Mouse (Mus musculus) adrenal gland, adult (tissue): ENCODE measurements around the gene Pde8a.

ENCODE experiments used
- DNase-seq, 2 experiments: peaks; one replicate each; pipeline ENCODE4 v3.0.0; 2022 to 2023; ENCODE audit warnings: low spot score in 1 of 2; ENCODE audit not compliant: inconsistent age in 2 of 2

The Pde8a gene

DNA sequence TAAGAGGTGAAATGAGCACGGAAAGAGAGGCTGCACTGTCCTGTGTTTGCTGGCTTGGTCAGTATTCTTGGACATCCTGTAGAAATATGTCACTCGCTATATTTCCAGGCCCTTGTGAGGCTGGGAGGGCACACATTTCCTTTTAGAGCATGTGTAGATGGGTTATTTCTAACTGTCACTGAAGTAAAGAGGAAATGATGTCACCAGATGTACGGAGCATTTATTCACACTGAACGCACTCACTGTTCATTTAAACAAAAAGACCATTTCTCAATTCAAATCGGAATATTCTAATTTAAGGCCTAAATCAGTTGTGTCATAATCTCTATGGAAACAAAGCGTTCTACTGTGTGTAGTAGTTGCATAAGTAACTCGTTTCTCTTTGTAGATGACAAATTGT, 48.2 kb downstream of the Pde8a start:
- DNase-seq: no peak

DNA sequence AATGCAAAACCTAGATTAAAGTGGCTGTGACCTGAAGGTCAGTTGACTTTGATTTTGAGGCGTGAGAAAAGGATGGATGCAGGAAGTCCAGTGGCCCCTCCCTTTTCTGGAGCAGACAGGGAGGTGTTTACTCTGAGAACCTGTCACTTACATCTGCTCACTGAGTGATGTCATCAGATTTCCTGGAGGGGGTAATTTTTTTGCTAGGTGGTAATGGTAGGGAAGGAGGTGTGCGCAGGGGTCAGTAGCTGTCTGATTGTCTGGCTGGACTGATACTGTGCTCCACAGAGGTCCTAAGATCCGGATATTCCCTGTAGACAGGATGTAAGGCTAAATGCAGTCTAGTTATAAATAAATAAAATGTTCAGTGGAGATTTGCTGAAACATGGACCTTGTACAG, 59.5 kb downstream of the Pde8a start:
- no peak for DNase-seq

DNA sequence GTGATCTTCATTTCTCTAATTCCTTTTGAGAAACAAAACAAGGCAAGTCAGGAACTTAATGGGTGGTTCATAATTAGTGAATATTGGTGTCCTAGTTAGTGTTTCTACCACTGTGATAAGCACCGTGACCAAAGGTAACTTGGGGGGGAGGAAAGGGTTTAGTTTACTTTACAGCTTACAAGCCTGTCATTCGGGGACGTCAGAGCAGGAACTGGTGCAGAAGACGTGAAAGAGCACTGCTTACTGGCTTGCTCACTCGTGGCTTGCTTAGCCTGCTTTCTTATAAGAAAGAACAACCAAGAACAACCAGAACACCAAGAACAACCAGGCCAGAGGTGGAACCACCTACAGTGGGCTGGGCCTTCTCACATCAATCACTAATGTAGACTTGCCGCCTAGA, 65.6 kb downstream of the Pde8a start:
- DNase-seq: no peak

GRCm38 (mm10) chr7:81281240-81281639, 67.8 kb downstream of the Pde8a start:
- no peak for DNase-seq

GRCm38 (mm10) chr7:81286456-81286855, 73.1 kb downstream of the Pde8a start:
- DNase-seq: no peak

DNA sequence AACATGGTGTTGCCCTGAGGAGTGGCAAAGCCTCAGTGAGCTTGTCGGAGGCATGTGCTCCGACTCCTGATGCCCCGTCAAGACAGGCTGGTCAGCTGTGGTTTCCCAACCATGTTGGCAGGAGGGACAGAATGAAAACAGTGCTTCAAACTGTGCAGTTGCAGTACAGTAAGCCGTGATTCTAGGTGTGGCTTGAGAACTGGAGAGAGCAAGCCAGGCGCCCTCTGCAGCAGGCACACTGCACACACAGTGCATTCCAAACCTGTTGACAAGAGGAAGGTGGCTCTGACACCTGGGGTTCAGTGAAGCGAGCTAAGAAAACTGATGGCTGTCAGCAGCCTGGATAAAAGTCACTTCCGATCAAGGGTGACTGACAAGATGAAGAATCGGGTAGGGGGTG, 73.5 kb downstream of the Pde8a start:
- no peak for DNase-seq

DNA sequence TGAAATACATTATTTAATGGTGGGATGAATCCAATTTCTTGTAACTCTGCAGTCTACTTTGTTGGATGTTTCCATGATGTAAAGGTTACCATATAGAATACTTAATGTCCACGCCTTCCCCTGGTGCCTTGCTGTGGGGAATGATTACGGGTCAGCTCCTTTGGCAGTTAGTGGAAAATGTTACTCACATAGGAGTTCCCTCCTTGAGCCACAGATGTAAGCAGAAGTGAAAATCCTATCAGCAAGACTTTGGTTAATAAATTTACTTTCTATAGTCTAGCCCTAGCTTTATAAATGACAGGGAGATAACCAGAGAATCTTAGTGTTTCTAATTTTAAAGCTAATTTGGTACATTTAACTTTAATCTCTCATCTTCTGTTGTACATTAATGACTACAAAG, 81.8 kb downstream of the Pde8a start:
- no peak for DNase-seq

GRCm38 (mm10) chr7:81298206-81298605, 84.8 kb downstream of the Pde8a start:
- no peak for DNase-seq

DNA sequence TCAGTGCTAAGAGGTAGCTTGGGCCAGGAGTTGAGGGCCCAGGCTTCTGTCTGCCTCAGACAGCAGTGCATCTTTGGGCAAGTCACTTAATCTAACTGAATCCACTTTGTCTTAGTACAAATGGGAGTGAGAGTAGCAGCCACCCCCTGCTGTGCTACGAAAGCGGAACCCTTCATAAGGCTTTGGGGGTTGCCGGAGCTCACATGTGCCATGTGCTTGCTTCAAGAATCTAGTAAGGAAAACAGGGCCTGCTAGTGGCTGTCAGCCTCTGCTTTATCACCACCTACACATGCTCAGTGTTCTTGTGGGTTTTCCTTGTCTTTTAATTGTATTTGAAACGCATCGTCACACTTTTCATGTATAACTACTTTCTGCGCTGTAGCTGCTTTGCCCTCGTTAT, 87.9 kb downstream of the Pde8a start:
- no peak for DNase-seq

DNA sequence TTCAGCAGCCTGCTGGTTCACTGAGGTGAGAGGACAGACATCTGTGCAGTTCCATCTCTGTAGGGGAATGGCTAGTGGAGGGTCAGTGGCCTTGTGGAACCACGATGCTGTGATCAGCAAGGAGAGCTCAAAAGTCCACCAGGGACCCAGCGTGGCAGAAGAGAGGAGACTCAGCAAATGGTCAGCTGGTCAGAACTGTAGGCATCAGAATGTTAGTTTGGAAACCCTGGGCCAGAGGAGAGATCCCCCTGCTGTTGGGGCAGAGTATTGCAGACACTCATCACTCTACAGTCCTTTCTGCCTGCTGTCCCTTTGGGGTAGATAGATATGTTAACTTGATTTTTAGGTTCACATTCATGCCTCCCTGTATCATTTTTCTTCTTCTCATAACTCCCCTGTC, 90.3 kb downstream of the Pde8a start:
- DNase-seq: peak; percentile 20 to 74

GRCm38 (mm10) chr7:81304100-81304499, 90.7 kb downstream of the Pde8a start:
- peak in 1 of 2 experiments; percentile 39 for DNase-seq

GRCm38 (mm10) chr7:81304675-81305074, 91.3 kb downstream of the Pde8a start:
- DNase-seq: no peak

- no peak for DNase-seq
Observed at GRCm38 (mm10) chr7:81307735-81308134, 94.3 kb downstream of the Pde8a start.

- no peak for DNase-seq
Observed at GRCm38 (mm10) chr7:81309247-81309646, 95.9 kb downstream of the Pde8a start.

- no peak for DNase-seq
Observed at GRCm38 (mm10) chr7:81311130-81311529, 97.7 kb downstream of the Pde8a start.

DNA sequence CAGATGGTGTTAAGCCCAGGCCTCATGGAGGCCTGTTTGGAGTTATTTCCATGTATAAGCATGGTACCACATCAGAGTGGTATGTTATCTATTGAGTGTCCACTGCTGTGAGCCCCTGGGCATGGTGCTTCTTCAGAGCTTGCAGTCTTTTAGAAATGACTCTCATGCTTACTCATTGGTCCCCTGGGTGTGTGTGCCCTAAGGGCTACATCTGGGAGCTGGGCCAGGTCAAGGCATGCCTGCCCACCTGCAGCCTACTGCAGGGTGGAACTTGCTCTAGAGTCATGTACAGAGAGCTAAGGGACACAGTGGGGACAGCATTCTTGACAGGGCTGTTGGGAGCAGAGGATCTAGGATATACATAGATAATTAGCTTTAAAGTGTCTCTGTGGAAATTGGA, 98.2 kb downstream of the Pde8a start:
- no peak for DNase-seq

DNA sequence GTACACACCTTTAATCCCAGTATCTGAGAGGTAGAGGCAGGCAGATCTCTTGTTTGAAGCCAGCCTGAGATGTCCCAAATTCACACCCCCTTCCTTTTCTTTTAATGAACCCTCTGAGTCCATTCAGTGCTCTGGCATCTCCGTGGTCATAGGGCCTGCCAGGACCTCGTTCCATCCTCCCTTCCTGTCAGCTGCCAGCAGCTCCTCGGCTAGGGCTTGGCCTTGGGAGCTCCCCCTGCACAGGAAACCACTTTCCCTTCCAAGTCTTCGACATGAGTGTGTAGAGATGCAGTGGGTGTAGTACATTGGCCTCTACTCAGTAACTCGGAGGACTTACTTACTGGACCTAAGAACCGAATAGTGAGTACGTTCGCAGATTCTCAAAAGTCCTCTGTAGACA, 102.2 kb downstream of the Pde8a start:
- peak in 1 of 2 experiments; percentile 54 for DNase-seq

- no peak for DNase-seq
Observed at GRCm38 (mm10) chr7:81319749-81320148, 106.4 kb downstream of the Pde8a start.

- no peak for DNase-seq
Observed at GRCm38 (mm10) chr7:81321776-81322175, 108.4 kb downstream of the Pde8a start.

- DNase-seq: no peak
Observed at GRCm38 (mm10) chr7:81326043-81326442, 112.6 kb downstream of the Pde8a start.

DNA sequence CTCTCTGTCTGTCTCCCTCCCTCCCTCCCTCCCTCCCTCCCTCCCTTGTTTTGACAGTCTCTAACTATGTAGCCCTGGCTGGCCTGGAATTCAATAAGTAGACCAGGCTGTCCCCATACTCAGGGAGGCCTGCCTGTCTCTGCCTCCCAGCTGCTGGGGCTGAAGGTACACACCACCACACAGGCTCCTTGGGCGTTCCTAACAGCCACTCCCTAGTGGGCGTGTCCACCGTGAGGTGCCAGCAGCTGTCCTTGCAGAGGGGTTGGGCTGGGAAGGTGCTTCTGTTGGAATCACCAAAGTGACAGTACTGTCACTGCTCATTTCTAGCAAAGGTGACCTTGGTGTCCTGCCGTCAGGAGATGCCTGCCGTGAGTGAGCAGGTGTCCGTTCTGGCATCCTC, 113.5 kb downstream of the Pde8a start:
- DNase-seq: no peak

GRCm38 (mm10) chr7:81327661-81328060, 114.3 kb downstream of the Pde8a start:
- DNase-seq: no peak

DNA sequence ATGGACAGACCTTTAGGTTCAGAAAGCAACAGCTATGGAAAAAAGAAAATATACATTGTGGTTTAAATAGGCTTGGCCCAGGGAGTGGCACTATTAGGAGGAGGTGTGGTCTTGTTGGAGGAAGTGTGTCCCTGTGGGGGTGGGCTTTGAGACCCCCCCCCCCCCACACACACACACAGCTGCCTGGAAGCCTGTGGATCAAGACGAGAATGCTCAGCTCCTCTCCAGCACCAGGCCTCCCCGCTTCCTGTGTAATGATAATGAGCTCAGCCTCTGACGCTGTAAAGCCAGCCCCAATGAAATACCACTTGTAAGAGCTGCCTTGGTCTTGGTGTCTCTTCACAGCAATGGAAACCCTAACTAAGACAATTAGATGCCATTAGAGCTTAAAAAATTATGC, 117.4 kb downstream of the Pde8a start:
- no peak for DNase-seq

- DNase-seq: no peak
Observed at GRCm38 (mm10) chr7:81331851-81332250, 118.5 kb downstream of the Pde8a start.
